ENCODE assay signal across 21 mouse cellular contexts in the genomic region with DNA sequence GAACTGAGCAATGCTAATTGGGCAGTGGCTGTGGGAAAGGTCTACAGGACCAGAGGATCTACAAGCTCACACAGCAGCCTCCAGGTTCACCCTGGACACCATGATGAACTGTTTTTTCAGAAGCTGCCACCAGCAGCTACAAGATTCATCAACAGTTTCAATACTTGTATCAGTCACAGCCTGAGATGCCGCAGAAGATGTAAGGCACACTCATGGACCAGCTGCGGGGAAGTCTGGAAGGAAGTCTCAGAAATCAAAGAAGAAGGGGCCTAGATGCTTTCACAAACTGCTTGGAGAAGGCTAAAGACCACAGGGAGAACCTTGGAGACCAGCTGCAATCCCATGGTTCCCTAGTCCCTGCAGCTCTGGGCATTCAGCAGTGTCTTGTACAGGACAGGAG. TPM values are rescaled to one million over a fixed set of nuclear protein-coding genes. Genes with fewer than 3 reads are reported as not detected.
DNase-seq lines count a peak whose midpoint lies in the region; ATAC-seq lines count a peak whose summit lies in the region.
"Had no signal": no experiment of that assay in that cellular context is flagged by ENCODE, and none has a peak within 500 bp of the region (broad histone marks: within the 10 kb centered on the region; RNA-seq: fewer than 3 reads in every experiment).

No protein-coding gene starts in this region.

- peaks cover 30% of the 10 kb centered on the region for H3K36me3 ChIP-seq in heart, embryonic 13.5 days
- peaks cover 28% of the 10 kb centered on the region for H3K36me3 ChIP-seq in midbrain, embryonic 13.5 days
- H3K36me3 ChIP-seq in midbrain, embryonic 14.5 days (ENCODE audit: control insufficient read depth, insufficient read depth, low read length), result peaks cover 27% of the 10 kb centered on the region
- peaks cover 8% of the 10 kb centered on the region for H3K36me3 ChIP-seq in liver, embryonic 11.5 days (ENCODE audit: control insufficient read depth, insufficient read depth, low read length)

- H3K9me3 ChIP-seq in heart, embryonic 13.5 days, result no peaks in the 10 kb centered on the region
- H3K9me3 ChIP-seq in midbrain, embryonic 13.5 days, result no peaks in the 10 kb centered on the region
- no peaks in the 10 kb centered on the region for H3K9me3 ChIP-seq in midbrain, embryonic 14.5 days (ENCODE audit: control insufficient read depth, low read length)
- H3K9me3 ChIP-seq in liver, embryonic 11.5 days (ENCODE audit: control insufficient read depth, low read length), result no peaks in the 10 kb centered on the region
- H3K9me3 ChIP-seq: limb, embryonic 15.5 days; midbrain, embryonic 12.5 days; neural tube, embryonic 15.5 days had no signal

- no peak overlapping the region for H3K27ac ChIP-seq in heart, embryonic 13.5 days (replicated peaks)
- H3K27ac ChIP-seq in midbrain, embryonic 13.5 days, result no peak overlapping the region
- H3K27ac ChIP-seq in midbrain, embryonic 14.5 days (replicated peaks; ENCODE audit: low read depth, low read length), result no peak overlapping the region
- no peak overlapping the region for H3K27ac ChIP-seq in liver, embryonic 11.5 days (ENCODE audit: low read depth, low read length)
- H3K27ac ChIP-seq: hindbrain, postnatal 0 days; kidney, postnatal 0 days; limb, embryonic 15.5 days; midbrain, embryonic 12.5 days; neural tube, embryonic 15.5 days had no signal

- no peak for ATAC-seq in heart, embryonic 13.5 days (ENCODE audit: extremely low read depth, insufficient number of reproducible peaks, low FRiP score, low TSS enrichment)
- no peak for ATAC-seq in midbrain, embryonic 13.5 days
- no peak for ATAC-seq in midbrain, embryonic 14.5 days (ENCODE audit: low FRiP score, low TSS enrichment)
- no peak for ATAC-seq in liver, embryonic 11.5 days (replicated peaks; ENCODE audit: low FRiP score)
- ATAC-seq: hindbrain, postnatal 0 days had no signal

- peak overlapping the region; percentile 85; the same call in 1 of the 2 replicates for H3K4me2 ChIP-seq in heart, embryonic 13.5 days
- 0 out of 2 replicates have a peak overlapping the region, but pooled peaks have one; percentile 31 for H3K4me2 ChIP-seq in midbrain, embryonic 13.5 days (replicated peaks)
- no peak overlapping the region for H3K4me2 ChIP-seq in midbrain, embryonic 14.5 days (ENCODE audit: low read length)
- H3K4me2 ChIP-seq in liver, embryonic 11.5 days, result no peak overlapping the region
- H3K4me2 ChIP-seq: limb, embryonic 15.5 days; midbrain, embryonic 12.5 days; neural tube, embryonic 15.5 days had no signal

- WGBS in heart, embryonic 13.5 days, result 92% methylated on average over 2 of the region's 2 CpGs
- WGBS in midbrain, embryonic 13.5 days, result 100% methylated on average over 2 of the region's 2 CpGs
- WGBS in midbrain, embryonic 14.5 days, result 100% methylated on average over 2 of the region's 2 CpGs
- WGBS in liver, embryonic 11.5 days, result 89% methylated on average over 2 of the region's 2 CpGs

- no peak for DNase-seq in heart, postnatal 25 days (ENCODE audit: low spot score)
- DNase-seq in midbrain, embryonic 14.5 days, result no peak
- no peak for DNase-seq in liver, embryonic 11.5 days (ENCODE audit: low spot score)
- no peak for DNase-seq in left cerebral cortex, postnatal 25 days (ENCODE audit: low spot score in 2 of 2)
- DNase-seq in cerebellum, postnatal 25 days, result no peak
- DNase-seq: adrenal gland, postnatal 25 days; cerebellum, adult 11 months; cerebellum, postnatal 10 days; embryo, embryonic 11 days; heart, postnatal 4 days; kidney, adult 11 months; layer of hippocampus, postnatal 36 days; right cerebral cortex, postnatal 25 days; thymus, postnatal 36 days had no signal

- no peak overlapping the region for H3K4me3 ChIP-seq in heart, embryonic 13.5 days
- H3K4me3 ChIP-seq in midbrain, embryonic 13.5 days (replicated peaks), result no peak overlapping the region
- H3K4me3 ChIP-seq in midbrain, embryonic 14.5 days (replicated peaks; ENCODE audit: low read depth, low read length), result no peak overlapping the region
- 0 out of 2 replicates have a peak overlapping the region, but pooled peaks have one; percentile 5 for H3K4me3 ChIP-seq in liver, embryonic 11.5 days (ENCODE audit: low read depth, low read length)
- H3K4me3 ChIP-seq: limb, embryonic 15.5 days; midbrain, embryonic 12.5 days; neural tube, embryonic 15.5 days had no signal

- H3K27me3 ChIP-seq in heart, embryonic 13.5 days (replicated peaks), result no peaks in the 10 kb centered on the region
- H3K27me3 ChIP-seq in midbrain, embryonic 13.5 days, result no peaks in the 10 kb centered on the region
- H3K27me3 ChIP-seq in midbrain, embryonic 14.5 days (ENCODE audit: control insufficient read depth, insufficient read depth, low read length), result no peaks in the 10 kb centered on the region
- no peaks in the 10 kb centered on the region for H3K27me3 ChIP-seq in liver, embryonic 11.5 days (replicated peaks; ENCODE audit: control insufficient read depth, insufficient read depth, low read length)
- H3K27me3 ChIP-seq: limb, embryonic 15.5 days; midbrain, embryonic 12.5 days; neural tube, embryonic 15.5 days had no signal

- intact Hi-C loops in heart, postnatal 25 days (cut with DNase I), result loop anchor here (5.0 kb wide), 4 partner anchors 47 to 422 kb away; partner anchors contain the start of genes Bend7 and Sephs1
- intact Hi-C loops in left cerebral cortex, postnatal 25 days (cut with DNase I), result no loop called here

- no peak overlapping the region for H3K9ac ChIP-seq in heart, embryonic 13.5 days
- no peak overlapping the region for H3K9ac ChIP-seq in midbrain, embryonic 13.5 days (replicated peaks)
- no peak overlapping the region for H3K9ac ChIP-seq in midbrain, embryonic 14.5 days (replicated peaks; ENCODE audit: low read length)
- no peak overlapping the region for H3K9ac ChIP-seq in liver, embryonic 11.5 days (ENCODE audit: low read depth, low read length)
- H3K9ac ChIP-seq: limb, embryonic 15.5 days; midbrain, embryonic 12.5 days; neural tube, embryonic 15.5 days had no signal

- H3K4me1 ChIP-seq in heart, embryonic 13.5 days, result peaks cover 17% of the 10 kb centered on the region
- H3K4me1 ChIP-seq in midbrain, embryonic 13.5 days (replicated peaks), result peaks cover 18% of the 10 kb centered on the region
- peaks cover 6% of the 10 kb centered on the region; the same call in 1 of the 2 replicates for H3K4me1 ChIP-seq in midbrain, embryonic 14.5 days (ENCODE audit: control insufficient read depth, insufficient read depth, low read length)
- peaks cover 3% of the 10 kb centered on the region for H3K4me1 ChIP-seq in liver, embryonic 11.5 days (replicated peaks; ENCODE audit: control insufficient read depth, insufficient read depth, low read length)

RNA-seq across cellular contexts. Expression of gene Prpf18, which starts 2.3 kb away (rescaled TPM):
- polyA plus RNA-seq in heart, embryonic 13.5 days (2015; fragmentation: Nextera tagmentation; extraction: Ambion mirVana), result 26.2 and 27.9 TPM in 2 replicates
- 10 to 100 TPM; 33.3 to 38.3 TPM for total RNA-seq in heart, postnatal 25 days (2021)
- polyA plus RNA-seq in midbrain, embryonic 13.5 days (2015; fragmentation: Nextera tagmentation; extraction: Ambion mirVana), result 51.4 and 54.0 TPM in 2 replicates
- 41.0 and 49.1 TPM in 2 replicates for polyA plus RNA-seq in midbrain, embryonic 14.5 days (2014; fragmentation: Nextera tagmentation; extraction: Ambion mirVana)
- 37.1 and 39.9 TPM in 2 replicates for polyA plus RNA-seq in liver, embryonic 11.5 days (2014; fragmentation: Nextera tagmentation; extraction: Ambion mirVana)
- total RNA-seq in left cerebral cortex, postnatal 25 days (2021), result 10 to 100 TPM; 49.6 to 49.7 TPM

Comparison
In these comparisons a context has a peak if more than half of its experiments do, and no peak if none do; other contexts are left out.
1. H3K4me2 ChIP-seq: peak in heart, embryonic 13.5 days (single experiment) and midbrain, embryonic 13.5 days (single experiment); none in midbrain, embryonic 14.5 days (single experiment) and liver, embryonic 11.5 days (single experiment).